Mouse (Mus musculus) heart, embryonic 12.5 days (tissue): ENCODE results near the gene Ccsap. TPM values are rescaled to one million over a fixed set of nuclear protein-coding genes. Genes with fewer than 3 reads are reported as not detected.

ENCODE experiments used
- ATAC-seq: fragments of 200-750 bp; cut with Nextera tagmentation; 2 replicates; pipeline ENCODE4 v1.8.0; 2017; ENCODE audit warnings: moderate TSS enrichment, moderate library complexity; ENCODE audit not compliant: insufficient number of reproducible peaks, low FRiP score
- H3K27ac ChIP-seq: fragments of 300-500 bp; sonication (generic); 2 replicates; pipeline ENCODE4 v1.5.1; 2016; ENCODE audit warnings: mild to moderate bottlenecking, moderate library complexity; ENCODE audit not compliant: poor library complexity, severe bottlenecking
- H3K27me3 ChIP-seq: fragments of 300-500 bp; sonication (generic); replicated peaks from 2 replicates; pipeline ENCODE4 v1.6.1; 2016; ENCODE audit warnings: mild to moderate bottlenecking, moderate library complexity
- H3K36me3 ChIP-seq: fragments of 300-500 bp; sonication (generic); 2 replicates; pipeline ENCODE4 v1.6.1; 2016; ENCODE audit warnings: mild to moderate bottlenecking, moderate library complexity
- H3K4me1 ChIP-seq: fragments of 300-500 bp; sonication (generic); replicated peaks from 2 replicates; pipeline ENCODE4 v1.6.1; 2016; ENCODE audit warnings: mild to moderate bottlenecking
- H3K4me2 ChIP-seq: fragments of 300-500 bp; sonication (generic); 2 replicates; pipeline ENCODE4 v1.6.1; 2016; ENCODE audit warnings: mild to moderate bottlenecking, moderate library complexity
- H3K4me3 ChIP-seq: fragments of 300-500 bp; sonication (generic); 2 replicates; pipeline ENCODE4 v1.5.1; 2016; ENCODE audit warnings: mild to moderate bottlenecking
- H3K9ac ChIP-seq: fragments of 300-500 bp; sonication (generic); 2 replicates; pipeline ENCODE4 v1.6.1; 2016; ENCODE audit warnings: mild to moderate bottlenecking, moderate library complexity
- H3K9me3 ChIP-seq: fragments of 300-500 bp; sonication (generic); replicated peaks from 2 replicates; pipeline ENCODE4 v1.6.1; 2016; ENCODE audit warnings: mild to moderate bottlenecking, moderate library complexity
- WGBS: fragments of 180-500 bp; shearing (Covaris S2); methylation state at CpG from one replicate; pipeline ENCODE4 v1.1.7; 2016; 5-methylcytosine and 5-hydroxymethylcytosine counted together
- polyA plus RNA-seq: library from polyadenylated mRNA; unstranded; fragments of >200 nt; fragmentation: Nextera tagmentation; extraction: Ambion mirVana; gene quantifications from 2 replicates; pipeline ENCODE4 v1.2.1, GENCODE M21; 2016

Ccsap gene
- polyA plus RNA-seq, 1 experiment from 2014 or later, result 4.1 TPM

DNA sequence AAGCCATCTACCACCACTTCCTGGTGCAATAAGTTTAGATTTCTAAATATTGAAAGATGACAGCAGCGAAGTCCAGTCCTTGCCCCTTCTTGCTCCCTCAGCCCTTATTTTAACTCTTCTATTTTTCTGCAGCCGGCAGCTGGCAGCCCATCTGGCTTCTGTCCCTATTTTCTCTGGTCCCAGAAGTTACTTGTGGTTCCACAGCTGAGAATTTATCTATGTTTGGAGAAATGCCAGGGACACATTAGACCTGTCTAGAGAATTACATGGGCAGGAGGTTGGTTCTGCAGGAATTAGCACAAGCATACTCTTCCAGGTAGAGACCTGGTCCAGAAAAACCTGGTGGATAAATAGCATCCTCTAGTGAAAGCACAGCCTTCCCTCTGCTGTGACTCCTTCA is 17.9 kb upstream of the Ccsap start:
- Histone ChIP-seq H3K36me3 (no peaks in the 10 kb centered on the region), H3K4me3 (no peak overlapping the region), H3K4me2 (no peak overlapping the region), H3K4me1 (peaks cover 24% of the 10 kb centered on the region), H3K9me3 (no peaks in the 10 kb centered on the region), H3K27me3 (no peaks in the 10 kb centered on the region), H3K27ac (no peak overlapping the region), H3K9ac (no peak overlapping the region)
- 56% methylated on average over 2 of the region's 2 CpGs for WGBS
- no peak for ATAC-seq

- 66% methylated on average over 11 of the region's 11 CpGs for WGBS
- Histone ChIP-seq H3K9ac (no peak overlapping the region), H3K4me3 (no peak overlapping the region), H3K4me2 (no peak overlapping the region), H3K27me3 (no peaks in the 10 kb centered on the region), H3K36me3 (no peaks in the 10 kb centered on the region), H3K4me1 (peaks cover 25% of the 10 kb centered on the region), H3K9me3 (no peaks in the 10 kb centered on the region), H3K27ac (no peak overlapping the region)
- no peak for ATAC-seq
Observed at GRCm38 (mm10) chr8:123874324-123874723, 14.3 kb upstream of the Ccsap start.

DNA sequence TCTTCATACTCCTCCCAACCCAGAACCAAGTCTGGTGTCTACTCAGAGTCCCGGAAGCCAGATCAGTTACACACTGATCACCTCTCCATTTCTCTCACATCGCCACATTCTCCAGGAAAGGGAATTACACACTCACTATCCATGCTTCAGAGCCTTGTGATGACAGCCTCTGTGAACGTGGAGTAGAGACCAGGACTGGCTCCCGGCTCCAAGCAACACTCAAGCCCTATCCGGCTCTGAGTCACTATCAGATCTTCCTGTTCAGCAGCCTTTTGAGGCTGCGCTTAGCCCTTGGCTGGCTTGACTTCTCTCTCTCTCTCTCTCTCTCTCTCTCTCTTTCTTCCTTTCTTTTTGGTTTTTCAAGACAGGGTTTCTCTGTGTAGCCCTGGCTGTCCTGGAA is 13.4 kb upstream of the Ccsap start:
- WGBS, result 20% methylated on average over 6 of the region's 6 CpGs
- no peak; the same call in 1 of the 2 replicates for ATAC-seq
- Histone ChIP-seq H3K36me3 (no peaks in the 10 kb centered on the region), H3K4me3 (no peak overlapping the region), H3K9ac (no peak overlapping the region), H3K4me1 (peaks cover 23% of the 10 kb centered on the region), H3K9me3 (no peaks in the 10 kb centered on the region), H3K27ac (peak overlapping the region; percentile 12; the same call in 1 of the 2 replicates), H3K27me3 (no peaks in the 10 kb centered on the region), H3K4me2 (no peak overlapping the region)

GRCm38 (mm10) chr8:123872048-123872447 is 12.0 kb upstream of the Ccsap start:
- peak; percentile 9; the same call in 1 of the 2 replicates for ATAC-seq
- Histone ChIP-seq H3K9ac (no peak overlapping the region), H3K4me3 (no peak overlapping the region), H3K4me2 (no peak overlapping the region), H3K36me3 (no peaks in the 10 kb centered on the region), H3K9me3 (no peaks in the 10 kb centered on the region), H3K27me3 (no peaks in the 10 kb centered on the region), H3K27ac (0 out of 2 replicates have a peak overlapping the region, but pooled peaks have one; percentile 23), H3K4me1 (peaks cover 21% of the 10 kb centered on the region)
- WGBS, result 36% methylated on average over 9 of the region's 9 CpGs

DNA sequence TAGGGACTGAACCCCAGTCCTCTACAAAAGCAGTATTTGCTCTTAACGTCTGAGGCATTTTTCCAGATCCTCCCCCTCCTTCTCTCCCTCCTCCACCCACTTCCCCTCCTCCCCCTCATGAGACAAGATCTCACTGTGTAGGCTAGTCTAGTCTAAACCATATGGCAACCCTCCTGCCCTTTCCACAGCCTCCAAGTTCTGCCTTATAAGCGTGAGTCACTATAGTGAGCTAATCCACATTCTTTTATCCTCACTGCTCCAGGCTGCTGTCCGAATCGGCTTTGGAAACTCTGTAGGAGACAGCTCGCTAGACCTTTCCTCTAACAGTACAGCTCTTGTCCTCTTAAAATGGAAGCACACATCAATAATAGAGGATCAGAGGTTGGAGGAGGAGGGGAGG is 7.0 kb upstream of the Ccsap start:
- 25% methylated on average over 5 of the region's 5 CpGs for WGBS

DNA sequence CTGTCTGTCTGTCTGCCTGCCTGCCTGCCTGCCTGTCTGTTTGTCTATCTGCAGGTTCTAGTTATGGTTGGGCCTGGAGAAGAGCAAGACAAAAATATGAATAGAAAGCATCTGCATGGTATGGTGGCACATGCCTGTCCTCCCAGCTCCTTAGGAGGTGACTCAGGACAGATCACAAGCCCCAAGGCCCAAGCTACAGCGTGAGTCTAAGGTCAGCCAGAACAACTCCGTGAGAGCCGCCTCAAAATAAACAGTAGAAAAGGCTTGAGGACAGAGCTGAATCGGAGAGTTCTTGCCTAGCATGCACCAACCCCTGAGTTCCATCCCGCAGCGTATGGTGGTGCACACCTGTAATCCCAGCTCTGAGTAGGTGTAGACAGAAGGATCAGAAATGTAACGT is 5.8 kb upstream of the Ccsap start:
- WGBS, result 75% methylated on average over 7 of the region's 7 CpGs
- Histone ChIP-seq H3K4me1 (peaks cover 6% of the 10 kb centered on the region), H3K36me3 (no peaks in the 10 kb centered on the region), H3K27me3 (peaks cover 26% of the 10 kb centered on the region), H3K4me2 (no peak overlapping the region), H3K27ac (no peak overlapping the region), H3K9me3 (no peaks in the 10 kb centered on the region), H3K4me3 (no peak overlapping the region), H3K9ac (no peak overlapping the region)
- no peak for ATAC-seq

More for the DNA sequence above, 7.0 kb upstream of the Ccsap start:
- no peak overlapping the region for H3K4me2 ChIP-seq
- no peaks in the 10 kb centered on the region for H3K36me3 ChIP-seq
- H3K27ac ChIP-seq, result no peak overlapping the region
- no peak overlapping the region for H3K4me3 ChIP-seq
- no peaks in the 10 kb centered on the region for H3K9me3 ChIP-seq
- H3K27me3 ChIP-seq, result peaks cover 20% of the 10 kb centered on the region
- H3K9ac ChIP-seq, result no peak overlapping the region
- ATAC-seq, result no peak
- H3K4me1 ChIP-seq, result peaks cover 8% of the 10 kb centered on the region

DNA sequence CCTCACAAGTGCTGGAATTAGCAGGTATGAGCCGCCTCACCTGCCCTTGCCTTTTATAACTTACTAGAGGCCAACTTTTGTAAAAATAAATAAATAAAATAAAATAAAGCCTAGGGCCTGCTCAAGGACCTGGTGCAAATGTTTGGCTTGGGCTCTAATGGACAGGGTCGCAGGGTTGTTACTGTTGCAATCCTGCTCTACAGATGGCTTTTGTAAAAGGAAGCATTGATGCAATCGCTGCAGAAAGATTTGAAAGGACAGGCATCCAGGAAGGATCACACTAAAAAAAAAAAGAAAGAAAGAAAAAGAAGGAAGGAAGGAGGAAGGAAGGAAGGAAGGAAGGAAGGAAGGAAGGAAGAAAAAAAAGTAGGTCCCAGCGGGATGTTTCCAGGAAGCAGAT is 377 bp upstream of the Ccsap start:
- Histone ChIP-seq H3K4me3 (peak overlapping the region; percentile 81), H3K4me2 (peak overlapping the region; percentile 91; the same call in 1 of the 2 replicates), H3K9me3 (no peaks in the 10 kb centered on the region), H3K27me3 (peaks cover 25% of the 10 kb centered on the region), H3K27ac (no peak overlapping the region), H3K9ac (no peak overlapping the region), H3K4me1 (peaks cover 12% of the 10 kb centered on the region), H3K36me3 (no peaks in the 10 kb centered on the region)
- 68% methylated on average over 4 of the region's 4 CpGs for WGBS
- ATAC-seq, result no peak

DNA sequence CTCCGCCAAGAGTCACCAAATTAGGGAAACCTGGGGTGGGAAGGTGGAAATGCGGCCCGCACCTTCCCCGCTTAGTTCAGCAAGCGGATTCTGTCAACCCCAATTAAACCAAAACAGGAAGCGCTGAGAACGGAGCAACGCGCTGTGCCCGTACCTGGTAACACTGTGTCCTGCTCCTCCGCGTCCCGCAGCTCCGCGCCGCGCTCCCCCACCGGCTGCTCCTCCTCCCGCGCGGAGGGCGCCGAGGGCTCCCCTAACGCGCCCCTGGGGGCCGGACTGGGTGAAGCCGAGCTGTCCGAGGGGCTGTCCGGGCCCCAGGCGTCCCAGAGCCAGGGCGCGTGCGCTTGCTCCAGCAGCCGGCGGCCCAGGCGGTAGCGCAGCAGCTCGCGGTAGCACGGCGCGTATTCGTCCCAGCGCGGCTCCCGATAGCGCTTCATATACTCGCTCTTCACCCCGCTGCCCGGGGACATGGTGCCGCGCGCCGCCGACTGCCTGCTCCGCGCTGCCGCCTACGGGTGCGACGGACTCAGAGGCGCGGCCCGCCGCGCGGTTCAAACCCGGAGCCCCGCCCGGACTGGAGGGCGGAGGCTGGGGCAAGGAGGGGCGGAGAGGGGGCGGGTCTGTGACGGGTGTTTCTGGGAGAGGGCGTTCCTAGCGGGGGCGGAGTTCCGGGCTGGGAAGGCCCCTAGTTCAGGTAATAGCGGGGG is 915 bp downstream of the Ccsap start:
- H3K9me3 ChIP-seq, result peaks cover 5% of the 10 kb centered on the region; the same call in 1 of the 2 replicates
- H3K4me3 ChIP-seq, result peak overlapping the region; percentile 81
- H3K4me2 ChIP-seq, result peak overlapping the region; percentile 91
- peaks cover 18% of the 10 kb centered on the region for H3K27me3 ChIP-seq
- peaks cover 9% of the 10 kb centered on the region for H3K4me1 ChIP-seq
- peak overlapping the region; percentile 81 for H3K9ac ChIP-seq
- under 1% methylated on average over 79 of the region's 79 CpGs for WGBS
- H3K36me3 ChIP-seq, result no peaks in the 10 kb centered on the region
- ATAC-seq, result peak; percentile 97
- H3K27ac ChIP-seq, result peak overlapping the region; percentile 46; the same call in 1 of the 2 replicates

GRCm38 (mm10) chr8:123858574-123858940 is 1.5 kb downstream of the Ccsap start:
- peaks cover 6% of the 10 kb centered on the region; the same call in 1 of the 2 replicates for H3K4me1 ChIP-seq
- H3K9me3 ChIP-seq, result peaks cover 5% of the 10 kb centered on the region; the same call in 1 of the 2 replicates
- H3K9ac ChIP-seq, result peak overlapping the region; percentile 81
- peak overlapping the region; percentile 91 for H3K4me2 ChIP-seq
- H3K4me3 ChIP-seq, result peak overlapping the region; percentile 81
- no peaks in the 10 kb centered on the region for H3K36me3 ChIP-seq
- WGBS, result under 1% methylated on average over 17 of the region's 17 CpGs
- no peak for ATAC-seq
- peaks cover 17% of the 10 kb centered on the region for H3K27me3 ChIP-seq
- no peak overlapping the region for H3K27ac ChIP-seq

- H3K4me2 ChIP-seq, result no peak overlapping the region; the same call in 1 of the 2 replicates
- H3K36me3 ChIP-seq, result no peaks in the 10 kb centered on the region
- no peak for ATAC-seq
- H3K4me1 ChIP-seq, result peaks cover 6% of the 10 kb centered on the region; the same call in 1 of the 2 replicates
- H3K4me3 ChIP-seq, result no peak overlapping the region
- 69% methylated on average over 3 of the region's 3 CpGs for WGBS
- peaks cover 8% of the 10 kb centered on the region; the same call in 1 of the 2 replicates for H3K27me3 ChIP-seq
- H3K9ac ChIP-seq, result no peak overlapping the region
- no peak overlapping the region for H3K27ac ChIP-seq
- H3K9me3 ChIP-seq, result peaks cover 5% of the 10 kb centered on the region; the same call in 1 of the 2 replicates
Observed at GRCm38 (mm10) chr8:123857361-123857760, 2.6 kb downstream of the Ccsap start.

DNA sequence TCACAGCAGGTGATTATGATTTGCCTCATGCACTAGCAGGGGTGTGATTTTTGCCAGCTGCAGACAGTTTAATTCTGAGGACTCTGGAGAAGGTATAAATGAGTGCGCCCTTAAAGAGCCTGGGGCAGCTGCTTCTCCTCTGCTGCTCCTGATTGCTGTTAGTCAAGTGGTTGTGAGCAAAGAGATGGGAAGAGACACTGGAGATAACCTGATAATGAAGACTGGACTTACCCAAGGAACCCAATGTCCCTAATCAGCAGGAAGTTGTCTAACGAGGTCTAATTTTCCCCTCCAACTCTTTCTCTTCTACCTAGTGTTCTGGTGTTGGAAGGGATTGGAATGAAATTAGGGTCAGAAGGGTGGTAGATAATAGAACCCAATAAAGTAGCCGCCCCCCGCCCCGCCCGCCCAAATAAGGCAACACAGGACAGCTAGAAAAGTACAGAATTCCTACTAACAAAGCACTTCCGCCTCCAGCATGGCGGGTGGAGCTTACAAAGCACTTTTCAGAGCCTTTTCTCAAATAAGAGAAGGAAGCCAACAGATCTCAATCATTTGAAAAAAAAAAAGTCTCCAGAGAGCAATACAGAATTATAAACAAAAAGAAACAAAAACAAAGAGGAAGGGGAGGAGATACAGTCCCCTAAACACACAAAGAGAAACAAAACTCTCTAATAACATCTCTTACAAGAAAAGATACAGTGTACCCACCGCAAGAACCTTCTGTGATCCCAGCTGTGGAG is 5.1 kb downstream of the Ccsap start:
- ATAC-seq, result no peak
- Histone ChIP-seq H3K4me1 (peaks cover 6% of the 10 kb centered on the region; the same call in 1 of the 2 replicates), H3K4me3 (no peak overlapping the region), H3K4me2 (no peak overlapping the region), H3K27me3 (no peaks in the 10 kb centered on the region), H3K9me3 (peaks cover 5% of the 10 kb centered on the region; the same call in 1 of the 2 replicates), H3K9ac (no peak overlapping the region), H3K27ac (no peak overlapping the region), H3K36me3 (no peaks in the 10 kb centered on the region)
- WGBS, result 80% methylated on average over 9 of the region's 9 CpGs
